Mouse (Mus musculus) MEL (cell line): Measurements from ENCODE around the gene Orm2. TPM values are rescaled to one million over a fixed set of nuclear protein-coding genes. Genes with fewer than 3 reads are reported as not detected.

ENCODE experiments used
- polyA plus RNA-seq, 2 experiments: library from polyadenylated mRNA; stranded (reverse) in 1 of 2; unstranded in 1 of 2; fragments of >175 nt in 1 of 2; fragments of >200 nt in 1 of 2; gene quantifications; 2 replicates each; pipeline versions ENCODE4 v1.2.1 to v1.2.4; 2012; ENCODE audit warnings: low replicate concordance in 2 of 2, low read depth in 1 of 2; ENCODE audit not compliant: insufficient read length in 2 of 2, insufficient read depth in 1 of 2, missing spikeins in 1 of 2
- total RNA-seq: library from RNA; depleted of rRNA; stranded (reverse); fragments of 300-350 nt; gene quantifications from 2 replicates; pipeline ENCODE4 v1.2.3, GENCODE M21; 2012; rRNA removed

The Orm2 gene
- total and polyA plus RNA-seq, 3 experiments = not detected

Other genes with a start within 250 kb of the Orm2 start
- gene Ambp, start 207.7 kb upstream of the Orm2 start, total RNA-seq = not detected in 2 replicates
- not detected for gene Ambp, start 207.7 kb upstream of the Orm2 start, polyA plus RNA-seq
- gene Kif12, start 190.3 kb upstream of the Orm2 start, total RNA-seq = not detected in 2 replicates
- gene Kif12, start 190.3 kb upstream of the Orm2 start, polyA plus RNA-seq = not detected
- gene Col27a1, start 148.4 kb upstream of the Orm2 start, total RNA-seq = not detected in 2 replicates
- gene Col27a1, start 148.4 kb upstream of the Orm2 start, polyA plus RNA-seq = not detected
- not detected in 2 replicates for gene Orm1, start 17.9 kb upstream of the Orm2 start, total RNA-seq
- gene Orm1, start 17.9 kb upstream of the Orm2 start, polyA plus RNA-seq = not detected
- not detected in 2 replicates for gene Orm3, start 6.3 kb upstream of the Orm2 start, total RNA-seq
- not detected for gene Orm3, start 6.3 kb upstream of the Orm2 start, polyA plus RNA-seq
- gene Akna, start 40.9 kb downstream of the Orm2 start, total RNA-seq = 3.9 and 6.2 TPM in 2 replicates
- 10 to 100 TPM in 1 of 2 experiments, not detected in 1; 14.1 TPM for gene Akna, start 40.9 kb downstream of the Orm2 start, polyA plus RNA-seq
- not detected in 2 replicates for gene Whrn, start 133.5 kb downstream of the Orm2 start, total RNA-seq
- not detected for gene Whrn, start 133.5 kb downstream of the Orm2 start, polyA plus RNA-seq
- gene Atp6v1g1, start 182.3 kb downstream of the Orm2 start, total RNA-seq = 146 and 164 TPM in 2 replicates
- 100 to 1,000 TPM in 1 of 2 experiments, not detected in 1; 122 TPM for gene Atp6v1g1, start 182.3 kb downstream of the Orm2 start, polyA plus RNA-seq
- 6.9 and 8.1 TPM in 2 replicates for gene Tmem268, start 196.3 kb downstream of the Orm2 start, total RNA-seq
- 10 to 100 TPM in 1 of 2 experiments, not detected in 1; 11.3 TPM for gene Tmem268, start 196.3 kb downstream of the Orm2 start, polyA plus RNA-seq
- gene Gm11213, start 242.8 kb downstream of the Orm2 start, total RNA-seq = not detected in 2 replicates
- not detected for gene Gm11213, start 242.8 kb downstream of the Orm2 start, polyA plus RNA-seq